Mouse (Mus musculus): ENCODE measurements around the gene Pbx4. TPM values are rescaled to one million over a fixed set of nuclear protein-coding genes. Genes with fewer than 3 reads are reported as not detected.

The Pbx4 gene
- polyA plus RNA-seq, 1 experiment from 2014 or later, result 8.7 TPM

- Histone ChIP-seq H3K9ac (no peak overlapping the region), H3K4me1 (no peaks in the 10 kb centered on the region), H3K4me3 (no peak overlapping the region), H3K27ac (no peak overlapping the region), H3K27me3 (no peaks in the 10 kb centered on the region), H3K9me3 (no peaks in the 10 kb centered on the region), H3K36me3 (peaks cover 97% of the 10 kb centered on the region), H3K4me2 (no peak overlapping the region)
- no peak for ATAC-seq (ENCODE audit: insufficient number of reproducible peaks, insufficient read depth, low FRiP score, low TSS enrichment, low read depth)
- WGBS, result 94% methylated on average over 8 of the region's 8 CpGs
Observed at GRCm38 (mm10) chr8:69799261-69799660, 33.0 kb upstream of the Pbx4 start.

- H3K27ac ChIP-seq, result no peak overlapping the region
- H3K9ac ChIP-seq, result no peak overlapping the region
- WGBS, result 89% methylated on average over 5 of the region's 5 CpGs
- no peaks in the 10 kb centered on the region for H3K9me3 ChIP-seq
- no peak overlapping the region for H3K4me3 ChIP-seq
- peaks cover 96% of the 10 kb centered on the region for H3K36me3 ChIP-seq
- no peaks in the 10 kb centered on the region for H3K27me3 ChIP-seq
- H3K4me1 ChIP-seq, result no peaks in the 10 kb centered on the region
- H3K4me2 ChIP-seq, result no peak overlapping the region
- no peak for ATAC-seq (ENCODE audit: insufficient number of reproducible peaks, insufficient read depth, low FRiP score, low TSS enrichment, low read depth)
Observed at GRCm38 (mm10) chr8:69799946-69800345, 32.3 kb upstream of the Pbx4 start.

- WGBS, result 97% methylated on average over 4 of the region's 4 CpGs
- no peak overlapping the region for H3K4me2 ChIP-seq
- no peak for ATAC-seq (ENCODE audit: insufficient number of reproducible peaks, insufficient read depth, low FRiP score, low TSS enrichment, low read depth)
- no peaks in the 10 kb centered on the region for H3K9me3 ChIP-seq
- H3K27me3 ChIP-seq, result no peaks in the 10 kb centered on the region
- no peak overlapping the region for H3K27ac ChIP-seq
- H3K4me1 ChIP-seq, result no peaks in the 10 kb centered on the region
- no peak overlapping the region for H3K4me3 ChIP-seq
- no peak overlapping the region for H3K9ac ChIP-seq
- H3K36me3 ChIP-seq, result peaks cover 96% of the 10 kb centered on the region
Observed at GRCm38 (mm10) chr8:69801796-69802195, 30.5 kb upstream of the Pbx4 start.

- Histone ChIP-seq H3K27ac (no peak overlapping the region), H3K4me3 (no peak overlapping the region), H3K36me3 (peaks cover 96% of the 10 kb centered on the region), H3K4me2 (no peak overlapping the region), H3K9me3 (no peaks in the 10 kb centered on the region), H3K9ac (no peak overlapping the region), H3K27me3 (no peaks in the 10 kb centered on the region), H3K4me1 (no peaks in the 10 kb centered on the region)
- no peak for ATAC-seq (ENCODE audit: insufficient number of reproducible peaks, insufficient read depth, low FRiP score, low TSS enrichment, low read depth)
Observed at GRCm38 (mm10) chr8:69802216-69802615, 30.1 kb upstream of the Pbx4 start.

DNA sequence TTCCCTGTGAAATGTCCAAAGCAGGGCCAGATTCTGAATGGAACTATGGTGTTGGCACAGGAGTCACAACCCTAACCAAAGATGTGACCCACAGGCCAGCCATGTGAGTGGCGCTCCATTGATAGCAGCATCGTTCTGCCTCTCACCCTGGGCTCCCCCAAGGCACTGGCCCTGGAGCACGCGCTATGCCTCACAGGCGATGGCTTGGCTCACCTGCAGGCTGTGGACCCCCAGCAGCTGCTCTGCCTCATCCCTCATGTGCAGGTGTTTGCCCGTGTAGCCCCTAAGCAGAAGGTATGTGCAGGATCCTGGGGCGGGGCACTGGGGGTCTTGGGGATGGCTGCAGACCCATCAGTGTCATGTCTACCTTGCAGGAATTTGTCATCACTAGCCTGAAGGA, 28.9 kb upstream of the Pbx4 start:
- H3K27me3 ChIP-seq, result no peaks in the 10 kb centered on the region
- WGBS, result 93% methylated on average over 7 of the region's 7 CpGs
- no peak overlapping the region for H3K4me2 ChIP-seq
- H3K4me1 ChIP-seq, result peaks cover 4% of the 10 kb centered on the region; the same call in 1 of the 2 replicates
- no peak overlapping the region for H3K4me3 ChIP-seq
- H3K9ac ChIP-seq, result no peak overlapping the region
- H3K9me3 ChIP-seq, result no peaks in the 10 kb centered on the region
- H3K36me3 ChIP-seq, result peaks cover 96% of the 10 kb centered on the region
- ATAC-seq (ENCODE audit: insufficient number of reproducible peaks, insufficient read depth, low FRiP score, low TSS enrichment, low read depth), result no peak
- no peak overlapping the region for H3K27ac ChIP-seq

DNA sequence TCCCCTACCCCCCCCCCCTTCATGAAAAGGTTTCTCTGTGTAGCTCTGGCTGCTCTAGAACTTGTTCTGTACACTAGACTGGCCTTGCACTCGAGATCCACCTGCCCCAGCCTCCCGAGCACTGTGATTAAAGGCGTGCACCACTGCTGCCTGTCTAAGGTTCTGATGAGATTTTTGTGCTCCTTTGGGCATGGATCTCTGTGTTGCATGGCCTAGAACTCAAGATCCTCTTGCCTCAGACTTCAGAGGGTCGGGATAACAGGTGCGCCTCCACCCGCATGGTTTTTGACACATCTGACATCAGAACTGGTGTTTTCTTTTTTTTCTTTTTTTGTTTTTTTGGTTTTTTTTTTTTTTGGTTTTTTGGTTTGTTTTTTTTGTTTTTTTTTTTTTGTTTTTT, 27.8 kb upstream of the Pbx4 start:
- Histone ChIP-seq H3K27me3 (no peaks in the 10 kb centered on the region), H3K9ac (no peak overlapping the region), H3K4me1 (peaks cover 12% of the 10 kb centered on the region; the same call in 1 of the 2 replicates), H3K27ac (no peak overlapping the region), H3K4me3 (no peak overlapping the region), H3K4me2 (no peak overlapping the region), H3K9me3 (no peaks in the 10 kb centered on the region), H3K36me3 (peaks cover 85% of the 10 kb centered on the region)
- WGBS, result 94% methylated on average over 6 of the region's 6 CpGs
- ATAC-seq (ENCODE audit: insufficient number of reproducible peaks, insufficient read depth, low FRiP score, low TSS enrichment, low read depth), result no peak

GRCm38 (mm10) chr8:69805086-69805485, 27.2 kb upstream of the Pbx4 start:
- H3K9me3 ChIP-seq, result no peaks in the 10 kb centered on the region
- H3K27me3 ChIP-seq, result no peaks in the 10 kb centered on the region
- no peak for ATAC-seq (ENCODE audit: insufficient number of reproducible peaks, insufficient read depth, low FRiP score, low TSS enrichment, low read depth)
- no peak overlapping the region for H3K27ac ChIP-seq
- H3K4me1 ChIP-seq, result peaks cover 12% of the 10 kb centered on the region; the same call in 1 of the 2 replicates
- no peak overlapping the region for H3K9ac ChIP-seq
- 96% methylated on average over 10 of the region's 10 CpGs for WGBS
- no peak overlapping the region for H3K4me3 ChIP-seq
- peaks cover 79% of the 10 kb centered on the region for H3K36me3 ChIP-seq
- no peak overlapping the region for H3K4me2 ChIP-seq

GRCm38 (mm10) chr8:69805491-69805890, 26.8 kb upstream of the Pbx4 start:
- Histone ChIP-seq H3K27me3 (no peaks in the 10 kb centered on the region), H3K9me3 (no peaks in the 10 kb centered on the region), H3K36me3 (peaks cover 77% of the 10 kb centered on the region), H3K27ac (no peak overlapping the region), H3K4me1 (peaks cover 12% of the 10 kb centered on the region; the same call in 1 of the 2 replicates), H3K4me2 (no peak overlapping the region), H3K4me3 (no peak overlapping the region), H3K9ac (no peak overlapping the region)
- WGBS, result 94% methylated on average over 9 of the region's 9 CpGs
- ATAC-seq (ENCODE audit: insufficient number of reproducible peaks, insufficient read depth, low FRiP score, low TSS enrichment, low read depth), result no peak

GRCm38 (mm10) chr8:69807236-69807635, 25.1 kb upstream of the Pbx4 start:
- peaks cover 71% of the 10 kb centered on the region for H3K36me3 ChIP-seq
- no peaks in the 10 kb centered on the region for H3K27me3 ChIP-seq

DNA sequence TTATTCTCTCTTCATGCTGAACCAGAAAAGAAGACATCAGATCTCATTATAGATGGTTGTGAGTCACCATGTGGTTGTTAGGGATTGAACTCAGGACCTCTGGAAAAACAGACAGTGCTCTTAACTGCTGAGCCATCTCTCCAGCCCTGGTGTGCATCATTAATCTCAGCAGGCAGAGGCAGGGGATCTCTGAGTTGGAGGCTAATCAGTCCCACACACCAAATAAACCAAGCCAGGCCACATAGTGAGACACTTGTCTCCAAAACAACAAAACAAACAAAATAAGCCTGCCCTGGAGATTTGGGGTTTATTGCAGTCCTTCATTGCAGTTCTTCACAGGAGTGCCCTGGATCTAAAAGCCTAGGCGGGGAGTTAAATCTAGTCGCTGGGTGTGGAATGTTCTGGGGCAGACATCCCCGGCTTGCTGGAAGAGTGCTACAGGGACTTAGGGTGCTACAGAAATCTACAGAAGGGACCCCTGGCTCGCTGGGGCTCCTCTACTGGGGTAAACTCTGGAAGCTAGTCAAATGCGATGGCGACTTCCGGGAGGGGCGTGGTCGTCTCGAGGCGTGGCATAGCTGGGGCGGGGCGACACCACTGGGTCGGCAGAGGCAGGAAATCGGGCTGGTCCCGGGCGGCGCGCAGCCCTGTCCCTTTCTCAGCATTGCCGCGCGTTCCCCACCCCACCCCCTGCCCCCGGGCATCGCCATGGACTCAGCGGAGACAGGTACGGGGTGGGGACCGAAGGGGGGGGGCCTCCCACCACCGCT, 24.0 kb upstream of the Pbx4 start, which contains the start of gene Gmip:
Gene Gmip, plus strand, starts transcription at position 586 of the 770 bp plus-strand sequence.
- H3K9ac ChIP-seq, result peak within 1 kb of the TSS; percentile 73
- H3K27me3 ChIP-seq, result no peaks in the 10 kb centered on the region
- ATAC-seq (ENCODE audit: insufficient number of reproducible peaks, insufficient read depth, low FRiP score, low TSS enrichment, low read depth), result peak; percentile 60; the same call in 1 of the 2 replicates
- 6% methylated on average over 26 of the region's 28 CpGs for WGBS
- 0 out of 2 replicates have a peak within 1 kb of the TSS, but pooled peaks have one; percentile 51 for H3K27ac ChIP-seq
- H3K4me1 ChIP-seq, result peaks cover 12% of the 10 kb centered on the region; the same call in 1 of the 2 replicates
- peak within 1 kb of the TSS; percentile 91 for H3K4me2 ChIP-seq
- peak within 1 kb of the TSS; percentile 56 for H3K4me3 ChIP-seq
- H3K36me3 ChIP-seq, result peaks cover 60% of the 10 kb centered on the region
- H3K9me3 ChIP-seq, result no peaks in the 10 kb centered on the region

More at GRCm38 (mm10) chr8:69807236-69807635, 25.1 kb upstream of the Pbx4 start:
- no peak for ATAC-seq (ENCODE audit: insufficient number of reproducible peaks, insufficient read depth, low FRiP score, low TSS enrichment, low read depth)
- no peaks in the 10 kb centered on the region for H3K9me3 ChIP-seq
- no peak overlapping the region for H3K4me2 ChIP-seq
- H3K4me1 ChIP-seq, result peaks cover 12% of the 10 kb centered on the region; the same call in 1 of the 2 replicates
- no peak overlapping the region for H3K9ac ChIP-seq
- 93% methylated on average over 5 of the region's 5 CpGs for WGBS
- H3K27ac ChIP-seq, result no peak overlapping the region
- H3K4me3 ChIP-seq, result no peak overlapping the region

- Histone ChIP-seq H3K4me1 (peaks cover 12% of the 10 kb centered on the region; the same call in 1 of the 2 replicates), H3K36me3 (peaks cover 60% of the 10 kb centered on the region), H3K4me3 (peak overlapping the region; percentile 56), H3K9ac (peak overlapping the region; percentile 73), H3K27me3 (no peaks in the 10 kb centered on the region), H3K27ac (0 out of 2 replicates have a peak overlapping the region, but pooled peaks have one; percentile 51), H3K4me2 (peak overlapping the region; percentile 91), H3K9me3 (no peaks in the 10 kb centered on the region)
- 2% methylated on average over 23 of the region's 23 CpGs for WGBS
- peak; percentile 28; the same call in 1 of the 2 replicates for ATAC-seq (ENCODE audit: insufficient number of reproducible peaks, insufficient read depth, low FRiP score, low TSS enrichment, low read depth)
Observed at GRCm38 (mm10) chr8:69808864-69809403, 23.4 kb upstream of the Pbx4 start.

DNA sequence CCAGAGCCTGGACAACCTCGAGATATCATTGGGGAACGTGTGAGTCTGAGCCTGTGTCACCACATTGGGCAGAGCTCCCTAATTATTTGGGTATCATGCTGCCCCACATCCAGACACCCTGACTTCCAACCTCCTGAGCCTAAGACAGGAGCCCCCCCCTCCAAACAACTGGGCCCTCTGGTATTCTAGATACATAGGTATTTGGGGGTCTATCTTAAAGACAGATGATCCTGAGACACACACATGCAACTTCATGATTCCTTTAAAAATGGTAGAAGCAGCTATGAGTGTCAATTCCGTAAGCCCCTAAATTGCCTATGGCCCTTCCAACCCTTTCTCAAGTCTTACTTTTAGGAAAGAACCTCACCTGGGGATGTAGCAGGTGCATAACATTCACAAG, 22.5 kb upstream of the Pbx4 start:
- H3K27me3 ChIP-seq, result no peaks in the 10 kb centered on the region
- peaks cover 12% of the 10 kb centered on the region; the same call in 1 of the 2 replicates for H3K4me1 ChIP-seq
- H3K9ac ChIP-seq, result no peak overlapping the region
- H3K9me3 ChIP-seq, result no peaks in the 10 kb centered on the region
- ATAC-seq (ENCODE audit: insufficient number of reproducible peaks, insufficient read depth, low FRiP score, low TSS enrichment, low read depth), result no peak
- H3K27ac ChIP-seq, result no peak overlapping the region
- peaks cover 61% of the 10 kb centered on the region for H3K36me3 ChIP-seq
- 0 out of 2 replicates have a peak overlapping the region, but pooled peaks have one; percentile 91 for H3K4me2 ChIP-seq
- WGBS, result 60% methylated on average over 3 of the region's 3 CpGs
- no peak overlapping the region for H3K4me3 ChIP-seq
